Mouse (Mus musculus) midbrain, embryonic 13.5 days (tissue): ENCODE measurements around the gene Dennd1b. TPM values are rescaled to one million over a fixed set of nuclear protein-coding genes. Genes with fewer than 3 reads are reported as not detected.
A peak's percentile ranks its signal among the peaks of the same experiment; 100 is the strongest.

Experiments used
- ATAC-seq: fragments of 200-750 bp; cut with Nextera tagmentation; 2 replicates; pipeline ENCODE4 v1.8.0; 2017; ENCODE audit warnings: mild to moderate bottlenecking, moderate TSS enrichment, moderate library complexity
- H3K27ac ChIP-seq: fragments of 300-500 bp; sonication (generic); 2 replicates; pipeline ENCODE4 v1.5.1; 2015; ENCODE audit warnings: inconsistent platforms, mild to moderate bottlenecking, moderate library complexity
- H3K27me3 ChIP-seq: fragments of 300-500 bp; sonication (generic); 2 replicates; pipeline ENCODE4 v1.6.1; 2015; ENCODE audit warnings: mild to moderate bottlenecking, inconsistent platforms
- H3K36me3 ChIP-seq: fragments of 300-500 bp; sonication (generic); 2 replicates; pipeline ENCODE4 v1.6.1; 2015; ENCODE audit warnings: mild to moderate bottlenecking, inconsistent platforms
- H3K4me1 ChIP-seq: fragments of 300-500 bp; sonication (generic); replicated peaks from 2 replicates; pipeline ENCODE4 v1.6.1; 2015; ENCODE audit warnings: inconsistent platforms
- H3K4me2 ChIP-seq: fragments of 300-500 bp; sonication (generic); replicated peaks from 2 replicates; pipeline ENCODE4 v1.6.1; 2015; ENCODE audit warnings: moderate library complexity, mild to moderate bottlenecking, inconsistent platforms
- H3K4me3 ChIP-seq: fragments of 300-500 bp; sonication (generic); replicated peaks from 2 replicates; pipeline ENCODE4 v1.5.1; 2015; ENCODE audit warnings: mild to moderate bottlenecking, inconsistent platforms
- H3K9ac ChIP-seq: fragments of 300-500 bp; sonication (generic); replicated peaks from 2 replicates; pipeline ENCODE4 v1.6.1; 2015; ENCODE audit warnings: mild to moderate bottlenecking, inconsistent platforms
- H3K9me3 ChIP-seq: fragments of 300-500 bp; sonication (generic); 2 replicates; pipeline ENCODE4 v1.6.1; 2016; ENCODE audit warnings: mild to moderate bottlenecking, inconsistent platforms
- WGBS: fragments of 180-500 bp; shearing (Covaris S2); methylation state at CpG from one replicate; pipeline ENCODE4 v1.1.7; 2015; 5-methylcytosine and 5-hydroxymethylcytosine counted together
- polyA plus RNA-seq: library from polyadenylated mRNA; unstranded; fragments of >200 nt; fragmentation: Nextera tagmentation; extraction: Ambion mirVana; gene quantifications from 2 replicates; pipeline ENCODE4 v1.2.1, GENCODE M21; 2015

The Dennd1b gene
- polyA plus RNA-seq, 1 experiment from 2014 or later: 13.0 TPM

GRCm38 (mm10) chr1:138995621-138996380 lies 32.6 kb downstream of the Dennd1b start:
- H3K4me2 ChIP-seq: no peak overlapping the region
- H3K36me3 ChIP-seq: 0 out of 2 replicates have a peak, but pooled peaks cover 3% of the 10 kb centered on the region
- H3K9ac ChIP-seq: no peak overlapping the region
- no peaks in the 10 kb centered on the region for H3K27me3 ChIP-seq
- H3K4me1 ChIP-seq: peaks cover 20% of the 10 kb centered on the region
- H3K27ac ChIP-seq: no peak overlapping the region
- H3K4me3 ChIP-seq: no peak overlapping the region
- no peak for ATAC-seq
- H3K9me3 ChIP-seq: no peaks in the 10 kb centered on the region
- 62% methylated on average over 6 of the region's 6 CpGs for WGBS

- Histone ChIP-seq H3K4me1 (peaks cover 28% of the 10 kb centered on the region), H3K9ac (no peak overlapping the region), H3K4me3 (no peak overlapping the region), H3K36me3 (0 out of 2 replicates have a peak, but pooled peaks cover 3% of the 10 kb centered on the region), H3K9me3 (no peaks in the 10 kb centered on the region), H3K27me3 (no peaks in the 10 kb centered on the region), H3K27ac (no peak overlapping the region), H3K4me2 (no peak overlapping the region)
- no peak for ATAC-seq
- 95% methylated on average over 2 of the region's 2 CpGs for WGBS
Observed at GRCm38 (mm10) chr1:138996663-138997062, 33.4 kb downstream of the Dennd1b start.

GRCm38 (mm10) chr1:139000675-139001379 lies 37.6 kb downstream of the Dennd1b start:
- Histone ChIP-seq H3K9ac (peak overlapping the region; percentile 42; the same call in 1 of the 2 replicates), H3K4me3 (no peak overlapping the region), H3K9me3 (no peaks in the 10 kb centered on the region), H3K36me3 (no peaks in the 10 kb centered on the region), H3K4me1 (peaks cover 27% of the 10 kb centered on the region), H3K27me3 (peaks cover 19% of the 10 kb centered on the region), H3K27ac (peak overlapping the region; percentile 77), H3K4me2 (peak overlapping the region; percentile 36)
- 6% methylated on average over 9 of the region's 9 CpGs for WGBS
- ATAC-seq: peak; percentile 92

GRCm38 (mm10) chr1:139003503-139003902 lies 40.3 kb downstream of the Dennd1b start:
- WGBS: 85% methylated on average over 2 of the region's 2 CpGs

GRCm38 (mm10) chr1:139006000-139006399 lies 42.8 kb downstream of the Dennd1b start:
- 88% methylated on average over 1 of the region's 1 CpGs for WGBS
- Histone ChIP-seq H3K27ac (no peak overlapping the region), H3K4me3 (no peak overlapping the region), H3K36me3 (no peaks in the 10 kb centered on the region), H3K9ac (no peak overlapping the region), H3K4me2 (no peak overlapping the region), H3K9me3 (no peaks in the 10 kb centered on the region), H3K27me3 (peaks cover 19% of the 10 kb centered on the region), H3K4me1 (peaks cover 15% of the 10 kb centered on the region)
- ATAC-seq: no peak

More at GRCm38 (mm10) chr1:139003503-139003902, 40.3 kb downstream of the Dennd1b start:
- Histone ChIP-seq H3K36me3 (no peaks in the 10 kb centered on the region), H3K4me3 (no peak overlapping the region), H3K4me2 (no peak overlapping the region), H3K4me1 (peaks cover 23% of the 10 kb centered on the region), H3K9me3 (no peaks in the 10 kb centered on the region), H3K9ac (no peak overlapping the region), H3K27me3 (peaks cover 19% of the 10 kb centered on the region), H3K27ac (no peak overlapping the region)
- no peak for ATAC-seq

GRCm38 (mm10) chr1:139007475-139007874 lies 44.2 kb downstream of the Dennd1b start:
- H3K27ac ChIP-seq: no peak overlapping the region
- WGBS: 92% methylated on average over 3 of the region's 3 CpGs
- no peak overlapping the region for H3K4me2 ChIP-seq
- no peaks in the 10 kb centered on the region for H3K9me3 ChIP-seq
- no peak overlapping the region for H3K9ac ChIP-seq
- H3K27me3 ChIP-seq: peaks cover 13% of the 10 kb centered on the region; the same call in 1 of the 2 replicates
- H3K4me3 ChIP-seq: no peak overlapping the region
- no peak for ATAC-seq
- H3K36me3 ChIP-seq: no peaks in the 10 kb centered on the region
- peaks cover 2% of the 10 kb centered on the region for H3K4me1 ChIP-seq

- Histone ChIP-seq H3K9me3 (peaks cover 5% of the 10 kb centered on the region; the same call in 1 of the 2 replicates), H3K36me3 (no peaks in the 10 kb centered on the region), H3K27ac (no peak overlapping the region), H3K4me2 (no peak overlapping the region), H3K4me1 (no peaks in the 10 kb centered on the region), H3K27me3 (no peaks in the 10 kb centered on the region), H3K9ac (no peak overlapping the region), H3K4me3 (no peak overlapping the region)
- no peak for ATAC-seq
- WGBS: 53% methylated on average over 5 of the region's 5 CpGs
Observed at GRCm38 (mm10) chr1:139015118-139015788, 52.0 kb downstream of the Dennd1b start.

GRCm38 (mm10) chr1:139021298-139021697 lies 58.1 kb downstream of the Dennd1b start:
- Histone ChIP-seq H3K4me3 (no peak overlapping the region), H3K27me3 (no peaks in the 10 kb centered on the region), H3K9ac (no peak overlapping the region), H3K36me3 (no peaks in the 10 kb centered on the region), H3K4me1 (peaks cover 24% of the 10 kb centered on the region), H3K27ac (peak overlapping the region; percentile 56; the same call in 1 of the 2 replicates), H3K4me2 (0 out of 2 replicates have a peak overlapping the region, but pooled peaks have one; percentile 6), H3K9me3 (peaks cover 5% of the 10 kb centered on the region; the same call in 1 of the 2 replicates)
- peak; percentile 61; the same call in 1 of the 2 replicates for ATAC-seq
- 28% methylated on average over 7 of the region's 7 CpGs for WGBS

GRCm38 (mm10) chr1:139025882-139026645 lies 62.8 kb downstream of the Dennd1b start:
- Histone ChIP-seq H3K4me3 (no peak overlapping the region), H3K27me3 (no peaks in the 10 kb centered on the region), H3K9me3 (no peaks in the 10 kb centered on the region), H3K9ac (no peak overlapping the region), H3K4me1 (peaks cover 30% of the 10 kb centered on the region), H3K36me3 (no peaks in the 10 kb centered on the region), H3K27ac (peak overlapping the region; percentile 63), H3K4me2 (no peak overlapping the region; the same call in 1 of the 2 replicates)
- peak; percentile 92 for ATAC-seq
- WGBS: 29% methylated on average over 8 of the region's 8 CpGs

- no peaks in the 10 kb centered on the region for H3K9me3 ChIP-seq
- H3K27me3 ChIP-seq: no peaks in the 10 kb centered on the region
- no peak overlapping the region for H3K4me2 ChIP-seq
- no peak overlapping the region for H3K27ac ChIP-seq
- H3K4me3 ChIP-seq: no peak overlapping the region
- ATAC-seq: no peak
- H3K4me1 ChIP-seq: peaks cover 19% of the 10 kb centered on the region
- H3K9ac ChIP-seq: no peak overlapping the region
- H3K36me3 ChIP-seq: no peaks in the 10 kb centered on the region
Observed at GRCm38 (mm10) chr1:139029521-139029920, 66.3 kb downstream of the Dennd1b start.

- WGBS: 91% methylated on average over 1 of the region's 1 CpGs
- Histone ChIP-seq H3K4me3 (no peak overlapping the region), H3K27me3 (no peaks in the 10 kb centered on the region), H3K36me3 (no peaks in the 10 kb centered on the region), H3K9me3 (no peaks in the 10 kb centered on the region), H3K4me1 (peaks cover 17% of the 10 kb centered on the region), H3K4me2 (no peak overlapping the region), H3K9ac (no peak overlapping the region), H3K27ac (no peak overlapping the region)
- no peak for ATAC-seq
Observed at GRCm38 (mm10) chr1:139032411-139032810, 69.2 kb downstream of the Dennd1b start.
